Mouse (Mus musculus) lung, postnatal 0 days (tissue): ENCODE measurements at regions not wholly inside any gene's neighbourhood (a gene's known extent, or its start where the extent isn't known, plus 50 kb on each side); places are given as distances from the start of the nearest gene placed in this dataset.

Experiments used
- CTCF ChIP-seq: IDR thresholded peaks from 2 replicates; pipeline ENCODE4 v1.5.1; 2016; ENCODE audit warnings: antibody characterized with exemption, mild to moderate bottlenecking
- EP300 ChIP-seq: IDR thresholded peaks from 2 replicates; pipeline ENCODE4 v1.6.1; 2016; ENCODE audit warnings: antibody characterized with exemption, mild to moderate bottlenecking, control low read depth

DNA sequence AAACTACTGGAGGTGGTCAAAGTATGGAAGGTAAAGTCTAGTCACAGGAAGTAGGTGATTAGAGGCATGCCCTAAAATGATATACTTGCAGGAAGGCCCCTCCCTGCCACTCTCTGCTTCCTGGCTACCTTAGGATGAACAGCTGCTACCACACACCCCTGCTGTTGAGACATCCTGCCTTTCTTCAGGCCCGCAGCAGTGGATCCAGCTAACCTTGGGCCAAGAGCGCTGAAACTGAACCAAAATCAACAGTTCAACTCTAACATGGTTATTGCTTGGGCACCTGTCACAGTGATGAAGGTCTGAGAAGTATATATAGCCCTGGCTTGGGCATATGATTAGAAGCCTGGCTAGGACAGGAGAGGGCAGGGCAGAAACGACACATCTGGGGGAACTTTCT, 352.4 kb downstream of the Prdm2 start:
- TF ChIP-seq CTCF (no peak), EP300 (no peak)
